Mouse (Mus musculus) thymus, adult 18-20 months (tissue): ENCODE measurements around the gene Dtnbp1.
A peak's percentile ranks its signal among the peaks of the same experiment; 100 is the strongest.

Experiments used
- DNase-seq, 2 experiments: peaks; one replicate each; pipeline ENCODE4 v3.0.0; 2022; ENCODE audit warnings: mixed read lengths in 2 of 2

Dtnbp1 gene

GRCm38 (mm10) chr13:45001911-45002615 lies at the start of gene Dtnbp1:
Gene Dtnbp1 (minus strand): TSS chr13:45002147.
- peak; percentile 36 to 47 for DNase-seq

DNA sequence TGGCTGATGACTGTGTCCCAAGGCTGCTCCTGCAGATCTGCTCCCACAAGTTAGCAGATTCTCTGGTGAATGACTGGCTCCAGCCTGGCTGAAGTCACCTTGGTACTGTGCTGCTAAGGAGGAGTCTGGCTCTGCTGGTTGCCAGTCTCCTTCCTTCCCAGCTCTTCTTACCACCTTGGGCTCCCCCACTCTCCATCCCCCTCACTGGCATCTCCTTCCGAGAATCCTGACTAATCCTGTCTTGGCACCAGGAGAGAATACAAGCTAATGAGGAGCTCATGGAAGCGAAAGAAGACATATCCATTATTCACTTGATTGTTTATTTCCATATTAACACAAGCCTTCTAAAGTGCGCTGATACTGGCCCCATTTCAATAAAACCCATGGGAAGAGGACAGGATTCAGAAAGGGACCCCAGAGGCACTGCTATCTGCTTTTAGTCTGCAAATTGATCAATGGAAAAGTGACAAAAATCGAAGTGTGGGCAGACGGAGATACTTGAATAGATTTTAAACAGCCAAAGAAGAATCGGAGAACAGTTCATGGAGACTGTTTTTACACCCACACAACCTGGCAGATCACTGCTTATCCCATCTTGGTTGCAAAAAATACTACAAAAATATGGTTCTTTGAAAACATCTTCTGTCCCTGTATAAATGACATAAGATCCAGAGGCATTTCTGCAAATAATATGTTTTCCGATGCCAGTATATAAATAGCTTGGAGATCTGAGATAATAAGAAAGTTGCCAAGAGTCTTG lies 47.5 kb upstream of the Dtnbp1 start:
- DNase-seq: no peak

- DNase-seq: no peak
These were observed 41.5 kb upstream of the Dtnbp1 start for GRCm38 (mm10) chr13:45043466-45043865.

DNA sequence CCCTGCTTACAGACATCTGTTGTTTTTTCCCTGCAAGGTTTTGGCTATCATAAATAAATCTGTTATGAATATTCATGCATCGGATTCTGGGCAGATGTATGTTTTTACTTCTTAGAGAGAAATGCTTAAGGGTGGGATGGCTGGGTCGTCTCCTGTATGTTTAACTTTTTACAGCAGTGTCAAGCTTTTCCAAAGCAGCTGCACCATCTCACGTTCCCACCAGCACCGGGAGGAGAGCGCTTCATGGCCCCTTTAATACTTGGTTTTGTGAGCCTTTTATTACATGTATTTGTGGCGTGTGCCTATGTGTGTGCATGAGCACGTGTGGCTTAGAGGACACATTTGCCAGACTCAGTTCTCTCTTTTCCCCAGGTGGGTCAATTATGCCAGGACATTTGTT lies 38.8 kb upstream of the Dtnbp1 start:
- no peak for DNase-seq

GRCm38 (mm10) chr13:45040195-45040594 lies 38.2 kb upstream of the Dtnbp1 start:
- no peak for DNase-seq

DNA sequence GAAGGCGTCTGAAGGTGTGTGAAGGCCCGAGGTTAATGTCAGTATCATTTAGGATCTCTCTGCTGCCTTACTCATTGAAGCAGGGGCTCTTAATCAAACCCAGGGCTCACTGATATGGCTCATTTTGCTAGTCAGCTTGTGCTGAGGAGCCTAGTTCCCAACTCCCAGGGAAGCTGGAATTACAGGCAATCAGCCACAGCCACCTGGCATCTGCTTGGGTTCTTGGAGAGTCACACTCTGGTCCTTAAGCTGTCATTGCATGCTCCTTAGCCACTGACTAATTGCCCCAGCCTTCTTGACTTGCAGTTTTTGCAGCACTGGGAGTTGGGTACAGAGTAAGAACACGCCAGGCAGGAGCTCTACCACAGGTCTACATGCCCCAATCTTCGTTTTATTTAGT lies 34.5 kb upstream of the Dtnbp1 start:
- DNase-seq: no peak

DNA sequence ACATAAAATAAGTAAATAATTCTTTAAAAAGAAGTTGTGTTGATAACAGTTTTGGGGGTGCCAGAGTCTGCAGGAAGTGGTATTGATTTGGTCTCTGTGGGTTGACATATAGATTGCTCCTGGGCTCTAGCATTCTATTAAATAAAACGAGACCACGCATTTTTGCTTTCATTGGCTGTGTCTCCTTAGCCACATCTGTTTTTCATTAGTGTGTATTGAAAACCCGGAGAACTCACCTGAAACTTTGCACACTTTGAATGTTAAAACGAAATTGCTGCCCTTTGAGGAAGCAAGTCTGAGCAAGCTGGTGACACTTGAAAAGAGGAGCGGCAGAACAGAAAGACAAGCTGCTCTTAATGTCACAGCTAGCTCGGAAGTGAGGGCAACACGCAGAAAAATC lies 32.8 kb upstream of the Dtnbp1 start:
- no peak for DNase-seq

DNA sequence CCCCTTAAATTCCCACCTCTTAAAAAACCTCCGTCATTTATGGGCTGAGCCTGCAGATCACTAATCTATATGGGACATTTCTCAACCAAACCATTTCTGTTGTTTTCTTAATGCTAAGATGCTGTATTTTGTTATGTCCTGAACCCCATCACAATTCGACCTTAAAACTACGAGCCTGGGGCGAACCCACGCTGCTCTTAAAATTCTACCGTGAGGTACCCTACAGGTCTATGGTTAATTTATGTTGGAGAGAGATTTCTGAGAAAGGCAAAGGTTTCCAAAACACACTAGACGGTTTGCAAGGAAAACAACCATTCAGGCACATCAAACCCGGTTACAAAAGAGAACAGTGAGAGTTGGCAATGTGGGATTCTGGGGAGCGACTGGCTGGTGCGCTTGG lies 31.4 kb upstream of the Dtnbp1 start:
- DNase-seq: no peak

DNA sequence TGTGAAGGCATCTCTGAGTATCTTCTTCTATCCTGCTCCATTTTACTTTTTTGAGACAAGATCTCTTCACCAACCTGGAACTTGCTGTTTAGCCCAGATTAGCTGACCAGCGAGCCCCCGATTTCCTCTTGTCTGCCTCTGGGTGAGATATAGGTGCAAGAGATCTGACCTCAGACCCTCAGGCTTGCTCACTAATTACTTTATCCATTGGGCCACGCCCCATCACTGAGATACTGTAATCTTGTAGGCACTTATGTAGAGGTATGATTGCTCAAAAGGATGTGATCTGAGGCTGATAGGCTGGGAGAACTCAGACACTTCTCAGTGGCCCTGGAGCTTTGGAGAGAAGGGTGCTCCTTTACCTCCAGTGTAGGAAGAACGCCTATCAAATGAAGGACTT lies 30.5 kb upstream of the Dtnbp1 start:
- no peak for DNase-seq

- DNase-seq: no peak
These were observed 29.8 kb upstream of the Dtnbp1 start for GRCm38 (mm10) chr13:45031748-45032147.

GRCm38 (mm10) chr13:45031314-45031713 lies 29.4 kb upstream of the Dtnbp1 start:
- no peak for DNase-seq

GRCm38 (mm10) chr13:45030830-45031229 lies 28.9 kb upstream of the Dtnbp1 start:
- DNase-seq: peak; percentile 66 to 67

DNA sequence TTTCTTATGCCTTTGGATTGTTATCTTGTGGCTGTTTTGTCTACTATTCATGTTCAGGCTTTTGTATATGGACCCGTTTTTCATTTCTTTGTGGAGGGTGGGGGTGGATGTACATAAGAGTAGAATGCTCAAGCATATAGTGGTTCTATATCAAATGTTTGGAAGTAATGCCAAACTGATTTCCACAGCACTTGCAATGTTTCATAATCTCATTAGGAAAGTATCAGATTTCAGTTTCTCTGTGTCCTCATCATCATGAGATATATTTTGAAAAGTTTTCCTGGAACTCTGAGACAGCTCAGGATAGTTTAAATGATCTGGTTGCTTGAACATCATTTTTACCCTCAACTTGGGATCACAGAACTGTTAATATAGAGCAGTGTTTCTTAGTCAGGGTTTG lies 27.8 kb upstream of the Dtnbp1 start:
- no peak for DNase-seq

- DNase-seq: no peak
These were observed 24.3 kb upstream of the Dtnbp1 start for GRCm38 (mm10) chr13:45026291-45026690.

GRCm38 (mm10) chr13:45024821-45025220 lies 22.9 kb upstream of the Dtnbp1 start:
- DNase-seq: no peak

- DNase-seq: no peak
These were observed 21.6 kb upstream of the Dtnbp1 start for GRCm38 (mm10) chr13:45023356-45024150.

GRCm38 (mm10) chr13:45008150-45008549 lies 6.2 kb upstream of the Dtnbp1 start:
- DNase-seq: peak in 1 of 2 experiments; percentile 36

GRCm38 (mm10) chr13:45007726-45008125 lies 5.8 kb upstream of the Dtnbp1 start:
- no peak for DNase-seq

DNA sequence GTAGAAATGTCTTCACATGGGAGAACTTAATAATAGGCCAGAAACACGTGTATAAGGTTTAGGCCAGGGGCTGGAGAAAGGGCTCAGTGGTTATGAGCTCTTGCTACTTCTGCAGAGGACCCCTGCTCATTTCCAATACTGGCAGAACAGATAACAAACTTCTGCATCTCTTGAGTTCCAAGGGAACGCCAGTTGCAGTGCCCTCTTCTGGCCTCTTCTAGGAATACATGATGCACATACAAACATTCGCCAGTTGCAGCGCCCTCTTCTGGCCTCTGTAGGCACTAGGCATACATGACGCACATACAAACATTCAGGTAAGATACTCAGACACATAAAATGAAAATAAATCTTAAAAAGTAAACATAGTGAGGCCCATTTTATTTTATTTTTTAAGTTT lies 4.5 kb upstream of the Dtnbp1 start:
- DNase-seq: no peak

DNA sequence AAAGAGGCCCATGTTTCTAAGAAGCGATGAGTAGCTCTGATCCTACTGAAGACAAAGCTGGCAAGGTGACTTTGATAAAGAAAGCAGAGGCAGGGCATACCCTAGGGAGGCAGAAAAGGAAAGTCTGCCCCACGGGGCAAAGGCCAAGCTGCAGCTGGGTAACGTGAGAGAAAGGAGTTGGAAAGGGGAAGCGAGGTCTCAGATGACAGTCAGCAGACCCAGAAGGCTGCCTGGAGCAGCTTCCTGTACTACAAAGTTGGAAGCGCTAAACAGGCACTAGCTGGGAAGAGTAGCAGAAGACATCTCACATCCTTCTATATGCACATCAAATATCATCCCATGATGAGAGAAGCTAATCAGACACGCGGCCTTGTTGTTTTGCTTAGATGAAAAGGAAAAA lies 3.9 kb upstream of the Dtnbp1 start:
- DNase-seq: no peak

- DNase-seq: no peak
These were observed 3.1 kb upstream of the Dtnbp1 start for GRCm38 (mm10) chr13:45004987-45005592.

- DNase-seq: no peak
These were observed 1.1 kb upstream of the Dtnbp1 start for GRCm38 (mm10) chr13:45003026-45003425.
